Mouse (Mus musculus) megakaryocyte, embryonic 14.5 days (primary cell): ENCODE results near the gene Gm6034.

Source experiments
- FLI1 ChIP-seq: IDR thresholded peaks from 2 replicates; pipeline ENCODE4 v1.6.1; 2012; ENCODE audit warnings: low read length, inconsistent platforms, mixed read lengths
- GATA1 ChIP-seq: IDR thresholded peaks from 3 replicates; pipeline ENCODE4 v1.6.1; 2012; ENCODE audit warnings: mixed read lengths, low read length, inconsistent platforms, borderline replicate concordance

DNA sequence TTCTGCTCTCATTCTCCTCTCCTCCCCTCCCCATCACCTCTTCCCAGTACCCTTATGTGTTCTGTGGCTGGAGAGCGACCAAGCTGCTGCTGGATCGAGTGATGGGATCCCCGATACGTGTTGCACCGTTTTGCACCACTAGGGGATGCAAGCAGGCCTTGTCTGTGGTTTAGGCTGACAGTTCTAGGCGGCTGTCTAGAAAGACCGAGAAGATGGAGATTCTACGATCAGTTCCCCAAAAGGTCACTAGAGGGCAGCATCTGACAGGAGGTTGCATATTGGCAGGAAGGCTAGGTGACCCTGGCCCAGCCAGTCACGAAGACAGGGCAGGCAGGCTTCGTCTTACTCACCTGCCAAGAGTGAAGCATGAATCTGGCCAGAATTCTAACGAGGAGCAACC, 45.8 kb upstream of the Gm6034 start:
- TF ChIP-seq GATA1 (no peak), FLI1 (no peak)
